Mouse (Mus musculus) kidney, adult 8-10 months (tissue): ENCODE measurements at regions not wholly inside any gene's neighbourhood (a gene's known extent, or its start where the extent isn't known, plus 50 kb on each side); places are given as distances from the start of the nearest gene placed in this dataset.
A peak's percentile ranks its signal among the peaks of the same experiment; 100 is the strongest.

ENCODE experiments used
- DNase-seq, 2 experiments: peaks; one replicate each; pipeline ENCODE4 v3.0.0; 2022

DNA sequence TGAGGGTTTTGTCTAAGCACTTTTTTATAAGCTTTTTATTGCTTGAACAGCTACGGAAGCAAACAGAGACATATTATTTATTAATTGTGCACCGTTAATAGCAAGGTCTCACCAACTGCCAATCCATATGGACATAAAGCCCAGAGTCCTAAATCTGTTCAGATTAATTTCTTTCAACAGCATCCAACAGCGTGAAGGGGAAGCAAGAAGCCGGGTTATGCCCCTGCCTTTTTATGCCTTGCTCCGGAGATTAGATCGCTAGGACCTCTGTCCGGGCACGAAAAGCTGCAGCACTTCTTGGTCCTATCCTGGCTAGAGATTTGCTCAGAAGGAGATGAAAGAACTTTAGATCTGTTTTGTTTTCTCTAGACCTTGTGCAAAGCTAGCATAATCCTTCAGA lies 289.6 kb upstream of the Epha7 start:
- no peak for DNase-seq

DNA sequence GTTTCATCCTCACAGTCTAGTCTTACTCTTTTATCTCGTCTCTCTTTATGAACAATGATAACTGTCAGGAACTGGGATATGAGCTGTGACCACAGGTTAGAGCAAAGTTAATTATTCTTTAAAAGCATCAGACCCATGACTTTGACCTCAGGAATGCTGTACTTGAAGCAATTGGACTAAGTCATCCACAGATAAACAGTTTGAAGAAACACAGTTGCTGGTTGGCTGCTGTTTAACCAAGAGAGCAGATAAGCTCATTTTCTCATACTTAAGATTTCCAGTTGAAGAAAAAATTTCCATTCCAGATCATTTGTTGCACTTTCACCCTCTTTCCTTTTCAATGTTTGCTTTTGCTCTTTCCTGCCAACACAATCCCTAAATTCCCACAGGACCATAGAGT lies 270.7 kb upstream of the Epha7 start:
- peak; percentile 18 to 75 for DNase-seq

DNA sequence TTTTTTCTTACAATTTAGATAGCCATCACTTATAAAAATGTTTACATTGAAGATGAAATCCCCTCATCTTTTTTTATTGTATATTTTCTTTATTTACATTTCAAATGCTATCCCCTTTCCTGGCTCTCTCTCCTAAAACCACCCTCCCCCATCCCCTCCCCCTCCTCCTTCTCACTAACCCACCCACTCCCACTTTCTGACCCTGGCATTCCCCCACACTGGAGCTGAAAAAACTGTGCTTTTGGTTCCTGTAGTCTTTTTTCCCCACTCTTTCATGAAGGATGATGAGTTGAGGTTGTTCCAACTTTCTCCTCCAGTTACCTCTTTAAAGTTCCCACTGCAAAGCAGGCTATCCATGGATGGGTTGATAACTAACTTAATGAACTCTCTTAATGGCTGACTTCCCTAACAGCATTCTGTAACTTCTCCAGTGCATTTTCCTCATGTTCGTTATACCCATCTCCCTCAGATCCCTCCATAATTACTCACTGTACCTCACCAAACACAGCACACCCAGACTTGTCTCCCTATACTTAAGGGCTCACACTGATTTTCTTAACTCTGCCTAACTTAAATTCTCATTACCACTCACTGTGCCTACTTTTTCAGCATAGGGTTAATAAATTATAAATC lies 270.1 kb upstream of the Epha7 start:
- peak; percentile 22 to 23 for DNase-seq

DNA sequence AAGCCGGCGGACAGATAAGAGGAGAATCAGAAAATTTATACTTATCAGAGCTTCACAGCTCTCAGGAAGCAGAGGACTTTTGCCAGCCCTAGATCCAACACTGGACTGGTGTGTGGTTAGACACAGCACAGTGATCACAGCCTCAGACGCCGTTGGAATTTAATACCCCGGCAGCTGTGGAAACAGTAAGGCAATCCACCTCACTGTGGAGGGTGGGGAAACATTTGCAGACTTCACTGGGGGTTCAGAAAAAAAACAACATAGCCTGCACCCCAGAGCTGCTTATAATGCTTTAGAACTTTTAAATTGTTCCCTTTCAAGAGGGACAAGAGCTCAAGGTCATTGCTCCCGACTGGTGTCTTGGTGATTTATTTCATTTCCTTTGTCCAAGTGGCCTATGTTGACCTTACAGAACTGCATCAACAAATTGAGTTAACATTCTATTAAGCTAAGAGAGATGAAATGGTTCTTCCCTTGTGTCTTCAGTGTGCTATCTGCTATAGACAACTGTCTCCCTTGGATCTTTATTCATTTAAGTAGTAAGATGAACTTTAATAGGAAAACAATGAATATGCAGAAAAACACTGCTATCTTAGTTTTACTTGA lies 264.6 kb upstream of the Epha7 start:
- peak; percentile 40 to 46 for DNase-seq

GRCm38 (mm10) chr4:28571092-28571770 lies 241.7 kb upstream of the Epha7 start:
- DNase-seq, result no peak

- no peak for DNase-seq
These were observed 224.0 kb upstream of the Epha7 start for GRCm38 (mm10) chr4:28588745-28589530.
